Mouse (Mus musculus) retina, embryonic 14.5 days (tissue): ENCODE results near the gene Fam117a.
A peak's percentile ranks its signal among the peaks of the same experiment; 100 is the strongest.

ENCODE experiments used
- DNase-seq: peaks from one replicate; pipeline ENCODE4 v3.0.0-alpha.2; 2015; ENCODE audit warnings: low spot score

Gene Fam117a

GRCm38 (mm10) chr11:95333209-95333608 is 3.6 kb upstream of the Fam117a start:
- DNase-seq: no peak

- no peak for DNase-seq
These were observed 3.0 kb upstream of the Fam117a start for GRCm38 (mm10) chr11:95333805-95334204.

- no peak for DNase-seq
These were observed 2.3 kb upstream of the Fam117a start for GRCm38 (mm10) chr11:95334448-95335060.

- peak; percentile 69 for DNase-seq
These were observed 453 bp downstream of the Fam117a start for GRCm38 (mm10) chr11:95337129-95337813.

GRCm38 (mm10) chr11:95337846-95338342 is 1.1 kb downstream of the Fam117a start:
- DNase-seq: peak; percentile 7

GRCm38 (mm10) chr11:95339471-95340021 is 2.7 kb downstream of the Fam117a start:
- peak; percentile 45 for DNase-seq

GRCm38 (mm10) chr11:95340259-95340658 is 3.4 kb downstream of the Fam117a start:
- DNase-seq: no peak

- no peak for DNase-seq
These were observed 3.8 kb downstream of the Fam117a start for GRCm38 (mm10) chr11:95340664-95341063.

GRCm38 (mm10) chr11:95343180-95343579 is 6.4 kb downstream of the Fam117a start:
- no peak for DNase-seq

GRCm38 (mm10) chr11:95344181-95344580 is 7.4 kb downstream of the Fam117a start:
- DNase-seq: no peak

- DNase-seq: no peak
These were observed 13.5 kb downstream of the Fam117a start for GRCm38 (mm10) chr11:95350289-95350688.

- no peak for DNase-seq
These were observed 14.1 kb downstream of the Fam117a start for GRCm38 (mm10) chr11:95350960-95351359.

GRCm38 (mm10) chr11:95352686-95353085 is 15.9 kb downstream of the Fam117a start:
- DNase-seq: no peak

GRCm38 (mm10) chr11:95353226-95353625 is 16.4 kb downstream of the Fam117a start:
- no peak for DNase-seq

- no peak for DNase-seq
These were observed 17.6 kb downstream of the Fam117a start for GRCm38 (mm10) chr11:95354228-95354944.

GRCm38 (mm10) chr11:95354945-95355660 is 18.3 kb downstream of the Fam117a start:
- DNase-seq: no peak

GRCm38 (mm10) chr11:95355661-95356011 is 18.8 kb downstream of the Fam117a start:
- DNase-seq: no peak

- no peak for DNase-seq
These were observed 19.2 kb downstream of the Fam117a start for GRCm38 (mm10) chr11:95356039-95356438.

GRCm38 (mm10) chr11:95356469-95357273 is 19.9 kb downstream of the Fam117a start:
- no peak for DNase-seq

GRCm38 (mm10) chr11:95358263-95358662 is 21.4 kb downstream of the Fam117a start:
- DNase-seq: no peak

- DNase-seq: no peak
These were observed 27.6 kb downstream of the Fam117a start for GRCm38 (mm10) chr11:95364388-95364787.
